ENCODE assay signal across 8 mouse cellular contexts in genomic region chr17:56989467-56990114, GRCm38 (mm10). TPM values are rescaled to one million over a fixed set of nuclear protein-coding genes. Genes with fewer than 3 reads are reported as not detected.
DNase-seq lines count a peak whose midpoint lies in the region; ATAC-seq and TF ChIP-seq lines count a peak whose summit lies in the region.

No protein-coding gene starts in this region.

- H3K4me3 ChIP-seq in bone marrow, adult 2 months (replicated peaks; ENCODE audit: control insufficient read depth, low read depth, low read length): peak overlapping the region; percentile 72
- peak overlapping the region; percentile 85 for H3K4me3 ChIP-seq in forebrain, embryonic 10.5 days
- H3K4me3 ChIP-seq in intestine, embryonic 14.5 days (ENCODE audit: low read depth, low read length): peak overlapping the region; percentile 93
- H3K4me3 ChIP-seq in liver, embryonic 12.5 days: peak overlapping the region; percentile 87

- no peaks in the 10 kb centered on the region; the same call in 1 of the 2 replicates for H3K4me1 ChIP-seq in bone marrow, adult 2 months (ENCODE audit: control insufficient read depth, insufficient read depth, low read length)
- H3K4me1 ChIP-seq in forebrain, embryonic 10.5 days: peaks cover 10% of the 10 kb centered on the region
- H3K4me1 ChIP-seq in intestine, embryonic 14.5 days (replicated peaks; ENCODE audit: control insufficient read depth, insufficient read depth, low read length): peaks cover 6% of the 10 kb centered on the region
- peaks cover 18% of the 10 kb centered on the region for H3K4me1 ChIP-seq in liver, embryonic 12.5 days

- H3K4me2 ChIP-seq in intestine, embryonic 14.5 days (ENCODE audit: low read length): peak overlapping the region; percentile 76
- peak overlapping the region; percentile 88 for H3K4me2 ChIP-seq in liver, embryonic 12.5 days

- H3K27ac ChIP-seq in bone marrow, adult 2 months (ENCODE audit: control insufficient read depth, insufficient read depth, low read depth, low read length, poor library complexity): peak overlapping the region; percentile 62
- peak overlapping the region; percentile 92 for H3K27ac ChIP-seq in forebrain, embryonic 10.5 days
- H3K27ac ChIP-seq in intestine, embryonic 14.5 days (ENCODE audit: low read depth): peak overlapping the region; percentile 60; the same call in 1 of the 2 replicates
- peak overlapping the region; percentile 78 for H3K27ac ChIP-seq in liver, embryonic 12.5 days

- no peak for TF ChIP-seq CTCF in bone marrow, adult 2 months (IDR thresholded peaks at IDR 0.05; ENCODE audit: control insufficient read depth, insufficient read depth, low read length)

- H3K36me3 ChIP-seq in forebrain, embryonic 10.5 days (replicated peaks): peaks cover 36% of the 10 kb centered on the region
- peaks cover 31% of the 10 kb centered on the region for H3K36me3 ChIP-seq in intestine, embryonic 14.5 days (ENCODE audit: control insufficient read depth, insufficient read depth, low read length)
- H3K36me3 ChIP-seq in liver, embryonic 12.5 days: peaks cover 31% of the 10 kb centered on the region

- TF ChIP-seq POLR2A in bone marrow, adult 2 months (IDR thresholded peaks at IDR 0.05; ENCODE audit: borderline replicate concordance, control insufficient read depth, low read depth, low read length): no peak

- no peaks in the 10 kb centered on the region for H3K27me3 ChIP-seq in forebrain, embryonic 10.5 days (ENCODE audit: poor library complexity, severe bottlenecking)
- no peaks in the 10 kb centered on the region for H3K27me3 ChIP-seq in intestine, embryonic 14.5 days (replicated peaks; ENCODE audit: control insufficient read depth, insufficient read depth, low read length)
- no peaks in the 10 kb centered on the region for H3K27me3 ChIP-seq in liver, embryonic 12.5 days (replicated peaks)

- ATAC-seq in intestine, embryonic 14.5 days (replicated peaks; ENCODE audit: low FRiP score, low TSS enrichment, low read depth): peak; percentile 90
- ATAC-seq in liver, embryonic 12.5 days: peak; percentile 87
- peak; percentile 71 for ATAC-seq in monocyte, adult 5-6 weeks (replicated peaks; ENCODE audit: insufficient number of reproducible peaks, low FRiP score, low TSS enrichment, poor library complexity, severe bottlenecking)

- under 1% methylated on average over 25 of the region's 25 CpGs for WGBS in bone marrow, adult 2 months
- 5% methylated on average over 25 of the region's 25 CpGs for WGBS in forebrain, embryonic 10.5 days
- 4% methylated on average over 25 of the region's 25 CpGs for WGBS in intestine, embryonic 14.5 days
- WGBS in liver, embryonic 12.5 days (ENCODE audit: insufficient replicate concordance): 3% methylated on average over 25 of the region's 25 CpGs

- peak overlapping the region; percentile 83 for H3K9ac ChIP-seq in intestine, embryonic 14.5 days (ENCODE audit: low read length)
- peak overlapping the region; percentile 88 for H3K9ac ChIP-seq in liver, embryonic 12.5 days

- DNase-seq in kidney, adult 9 months: peak; percentile 88
- no peak for DNase-seq in kidney, adult 8-10 months
- DNase-seq in forebrain, embryonic 10.5 days (ENCODE audit: extremely low spot score, low spot score): peak; percentile 88
- DNase-seq in intestine, embryonic 14.5 days (ENCODE audit: low spot score): peak; percentile 65
- peak; percentile 95 for DNase-seq in yolk sac, embryonic 10.5 days (ENCODE audit: low spot score)

- no peaks in the 10 kb centered on the region for H3K9me3 ChIP-seq in forebrain, embryonic 10.5 days
- no peaks in the 10 kb centered on the region for H3K9me3 ChIP-seq in intestine, embryonic 14.5 days (ENCODE audit: control insufficient read depth, low read length)
- no peaks in the 10 kb centered on the region for H3K9me3 ChIP-seq in liver, embryonic 12.5 days (replicated peaks)

RNA-seq across cellular contexts. Expression of gene Clpp, which starts 0.5 kb away (rescaled TPM):
- 23.7 and 43.4 TPM in 2 replicates for polyA plus RNA-seq in bone marrow, adult 2 months (2011; ENCODE audit: insufficient read depth, insufficient read length, low replicate concordance, missing spikeins)
- polyA plus RNA-seq in forebrain, embryonic 10.5 days (2016; fragmentation: Nextera tagmentation; extraction: Ambion mirVana): 186 and 188 TPM in 2 replicates
- polyA plus RNA-seq in intestine, embryonic 14.5 days (2014; fragmentation: Nextera tagmentation; extraction: Ambion mirVana): 186 and 190 TPM in 2 replicates
- polyA plus RNA-seq in liver, embryonic 12.5 days (2016; fragmentation: Nextera tagmentation; extraction: Ambion mirVana): 108 and 115 TPM in 2 replicates
- total RNA-seq in monocyte, adult 5-6 weeks (2017): 12.3 to 27.6 TPM (median 13.8 TPM) in 3 replicates

RNA-seq across cellular contexts. Expression of gene Alkbh7, which starts 7.5 kb away (rescaled TPM):
- polyA plus RNA-seq in bone marrow, adult 2 months (2011; ENCODE audit: insufficient read depth, insufficient read length, low replicate concordance, missing spikeins): 4.4 and 11.1 TPM in 2 replicates
- 37.0 and 38.6 TPM in 2 replicates for polyA plus RNA-seq in forebrain, embryonic 10.5 days (2016; fragmentation: Nextera tagmentation; extraction: Ambion mirVana)
- 48.0 and 49.1 TPM in 2 replicates for polyA plus RNA-seq in intestine, embryonic 14.5 days (2014; fragmentation: Nextera tagmentation; extraction: Ambion mirVana)
- polyA plus RNA-seq in liver, embryonic 12.5 days (2016; fragmentation: Nextera tagmentation; extraction: Ambion mirVana): 24.5 and 25.1 TPM in 2 replicates
- total RNA-seq in monocyte, adult 5-6 weeks (2017): 8.0 to 11.9 TPM (median 9.8 TPM) in 3 replicates

RNA-seq across cellular contexts. Expression of gene Acer1, which starts 7.7 kb away (rescaled TPM):
- not detected in 2 replicates for polyA plus RNA-seq in bone marrow, adult 2 months (2011; ENCODE audit: insufficient read depth, insufficient read length, low replicate concordance, missing spikeins)
- polyA plus RNA-seq in forebrain, embryonic 10.5 days (2016; fragmentation: Nextera tagmentation; extraction: Ambion mirVana): not detected in 2 replicates
- 0.09 and 0.28 TPM in 2 replicates for polyA plus RNA-seq in intestine, embryonic 14.5 days (2014; fragmentation: Nextera tagmentation; extraction: Ambion mirVana)
- polyA plus RNA-seq in liver, embryonic 12.5 days (2016; fragmentation: Nextera tagmentation; extraction: Ambion mirVana): not detected in 2 replicates
- total RNA-seq in monocyte, adult 5-6 weeks (2017): not detected in 3 replicates

RNA-seq across cellular contexts. Expression of gene Pspn, which starts 10.2 kb away (rescaled TPM):
- polyA plus RNA-seq in bone marrow, adult 2 months (2011; ENCODE audit: insufficient read depth, insufficient read length, low replicate concordance, missing spikeins): not detected in 2 replicates
- 0.35 and 0.50 TPM in 2 replicates for polyA plus RNA-seq in forebrain, embryonic 10.5 days (2016; fragmentation: Nextera tagmentation; extraction: Ambion mirVana)
- polyA plus RNA-seq in intestine, embryonic 14.5 days (2014; fragmentation: Nextera tagmentation; extraction: Ambion mirVana): not detected in 2 replicates
- 0.29 and 0.31 TPM in 2 replicates for polyA plus RNA-seq in liver, embryonic 12.5 days (2016; fragmentation: Nextera tagmentation; extraction: Ambion mirVana)
- not detected in 3 replicates for total RNA-seq in monocyte, adult 5-6 weeks (2017)

RNA-seq across cellular contexts. Expression of gene Gtf2f1, which starts 21.5 kb away (rescaled TPM):
- polyA plus RNA-seq in bone marrow, adult 2 months (2011; ENCODE audit: insufficient read depth, insufficient read length, low replicate concordance, missing spikeins): 74.4 and 116 TPM in 2 replicates
- polyA plus RNA-seq in forebrain, embryonic 10.5 days (2016; fragmentation: Nextera tagmentation; extraction: Ambion mirVana): 82.3 and 83.9 TPM in 2 replicates
- 60.5 and 64.2 TPM in 2 replicates for polyA plus RNA-seq in intestine, embryonic 14.5 days (2014; fragmentation: Nextera tagmentation; extraction: Ambion mirVana)
- polyA plus RNA-seq in liver, embryonic 12.5 days (2016; fragmentation: Nextera tagmentation; extraction: Ambion mirVana): 76.4 and 78.5 TPM in 2 replicates
- 81.4 to 95.0 TPM (median 83.1 TPM) in 3 replicates for total RNA-seq in monocyte, adult 5-6 weeks (2017)

Comparison
In these comparisons a context has a peak if more than half of its experiments do, and no peak if none do; other contexts are left out.
1. DNase-seq: peak in kidney, adult 9 months (single experiment), forebrain, embryonic 10.5 days (single experiment), intestine, embryonic 14.5 days (single experiment) and yolk sac, embryonic 10.5 days (single experiment); none in kidney, adult 8-10 months (0 of 2).
2. Peak in every context shown above with its lines, with median percentiles within 50 percentile points of each other: H3K27ac ChIP-seq, H3K4me3 ChIP-seq and ATAC-seq.